Mouse (Mus musculus) kidney, adult 2 months (tissue): ENCODE results near the gene Elp4.

Source experiments
- CTCF ChIP-seq: fragments of 200-500 bp; conservative IDR thresholded peaks from 2 replicates; pipeline ENCODE4 v1.5.1; 2011; ENCODE audit warnings: low read depth, mild to moderate bottlenecking, control low read depth, low read length, moderate library complexity, mixed read lengths; ENCODE audit not compliant: insufficient read depth, insufficient read length
- POLR2A ChIP-seq: fragments of 200-500 bp; IDR thresholded peaks from one replicate; pipeline ENCODE4 v1.6.1; 2011; ENCODE audit warnings: low read depth, low read length, control low read depth

GRCm38 (mm10) chr2:105792339-105793120 is 111.8 kb downstream of the Elp4 start:
- TF ChIP-seq CTCF (no peak), POLR2A (no peak)
